Mouse (Mus musculus): ENCODE data around the gene Klrb1a.
"Not testable (repeated sequence)": the region's sequence is repeated elsewhere in the genome, so short reads cannot be mapped to it uniquely, and the experiment has no call there.

DNA sequence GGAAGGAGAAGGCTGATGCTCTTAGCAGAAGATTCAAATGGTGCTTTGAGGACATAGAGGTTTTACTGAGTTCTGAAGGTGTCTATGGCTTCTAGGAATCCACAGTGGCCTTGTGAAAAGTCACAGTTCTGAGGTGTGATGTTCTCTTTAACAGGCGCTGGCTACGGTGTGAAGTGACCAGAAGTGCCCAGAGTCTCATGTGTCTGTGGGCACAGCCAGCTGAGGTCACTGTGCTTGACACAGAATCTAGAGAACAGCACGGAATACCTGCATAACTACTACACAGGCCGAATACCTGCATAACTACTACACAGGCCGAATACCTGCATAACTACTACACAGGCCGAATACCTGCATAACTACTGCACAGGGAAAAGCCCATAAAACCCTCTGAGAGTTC, 1.9 kb upstream of the Klrb1a start:
- not testable (repeated sequence) for TF ChIP-seq CTCF (conservative IDR thresholded peaks at IDR 0.05; ENCODE audit: low read length); POU5F1 (IDR thresholded peaks at IDR 0.05; ENCODE audit: borderline replicate concordance, low read length); NANOG (IDR thresholded peaks at IDR 0.05; ENCODE audit: borderline replicate concordance, low read length)
